Mouse (Mus musculus) C2C12 (cell line): ENCODE results near the gene Snrpa1.

Source experiments
- CTCF ChIP-seq: IDR thresholded peaks from one replicate; pipeline ENCODE4 v1.5.1; 2011; ENCODE audit not compliant: control insufficient read depth, insufficient read depth, insufficient read length
- MAX ChIP-seq: IDR thresholded peaks from one replicate; pipeline ENCODE4 v1.6.1; 2011; ENCODE audit warnings: mild to moderate bottlenecking, control low read depth
- MYOD1 ChIP-seq: IDR thresholded peaks from one replicate; pipeline ENCODE4 v1.6.1; 2011; ENCODE audit warnings: low read depth; ENCODE audit not compliant: control insufficient read depth, insufficient read length
- MYOG ChIP-seq: IDR thresholded peaks from one replicate; pipeline ENCODE4 v1.6.1; 2011; ENCODE audit not compliant: control insufficient read depth, insufficient read length; ENCODE audit errors: extremely low read depth
- USF1 ChIP-seq: IDR thresholded peaks from one replicate; pipeline ENCODE4 v1.6.1; 2011; ENCODE audit warnings: low read depth, mild to moderate bottlenecking, control low read depth, moderate library complexity

DNA sequence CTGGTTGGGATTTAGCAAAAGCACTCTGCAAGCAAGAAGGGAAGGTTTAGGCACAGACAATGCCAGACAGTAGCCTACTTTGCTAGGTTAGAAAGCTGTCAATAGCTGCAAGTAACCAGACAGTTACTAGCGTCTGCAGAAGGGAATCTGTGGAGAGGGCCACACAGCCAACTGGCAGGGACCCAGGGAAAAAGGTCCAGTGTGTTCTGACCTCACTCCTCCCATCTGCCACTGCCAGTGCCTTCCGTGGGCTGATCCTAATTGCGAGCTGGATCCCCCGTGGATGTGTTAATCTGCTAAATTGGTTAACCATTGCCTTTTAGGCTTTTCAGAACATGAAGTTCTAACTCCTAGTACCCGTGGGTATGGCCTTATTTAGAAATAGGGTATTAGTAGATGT is 35.3 kb downstream of the Snrpa1 start:
- no peak for TF ChIP-seq CTCF
- TF ChIP-seq MYOD1: no peak
- no peak for TF ChIP-seq MAX
- no peak for TF ChIP-seq USF1
- TF ChIP-seq MYOG: no peak
